Comparison of ENCODE assay signal across 19 mouse cellular contexts in genomic region chr14:21206472-21206871, GRCm38 (mm10).
DNase-seq lines count a peak whose midpoint lies in the region; ATAC-seq and TF ChIP-seq lines count a peak whose summit lies in the region.
"Had no signal": no experiment of that assay in that cellular context is flagged by ENCODE, and none has a peak within 500 bp of the region (broad histone marks: within the 10 kb centered on the region; RNA-seq: fewer than 3 reads in every experiment).

No protein-coding gene starts in this region.

- no peak for ATAC-seq in limb, embryonic 14.5 days (ENCODE audit: low FRiP score, low read depth)
- ATAC-seq in G1E (ENCODE audit: extremely low read depth, insufficient number of reproducible peaks, low FRiP score, poor library complexity, severe bottlenecking) = peak; percentile 81
- no peak for ATAC-seq in forebrain, embryonic 12.5 days (ENCODE audit: low FRiP score)
- ATAC-seq: activated CD4-positive, CD25-positive, alpha-beta regulatory T cell, adult 4 months; forebrain, embryonic 14.5 days; forebrain, embryonic 16.5 days; Patski had no signal

- H3K36me3 ChIP-seq in limb, embryonic 14.5 days (ENCODE audit: control insufficient read depth, insufficient read depth, low read length) = no peaks in the 10 kb centered on the region
- no peaks in the 10 kb centered on the region for H3K36me3 ChIP-seq in limb, embryonic 10.5 days
- H3K36me3 ChIP-seq in G1E (replicated peaks) = peaks cover 24% of the 10 kb centered on the region
- H3K36me3 ChIP-seq in MEL (ENCODE audit: control insufficient read depth in 1 of 2, insufficient read depth in 2 of 2, low read length in 2 of 2) = peaks cover 0 to 13% of the 10 kb centered on the region in 2 experiments; a peak in 3 of 4 replicates
- H3K36me3 ChIP-seq in forebrain, embryonic 12.5 days (replicated peaks) = no peaks in the 10 kb centered on the region
- H3K36me3 ChIP-seq: embryonic facial prominence, embryonic 13.5 days had no signal

- no peak overlapping the region for H3K4me2 ChIP-seq in limb, embryonic 14.5 days (replicated peaks; ENCODE audit: low read depth, low read length, severe bottlenecking)
- no peak overlapping the region for H3K4me2 ChIP-seq in forebrain, embryonic 12.5 days
- H3K4me2 ChIP-seq: embryonic facial prominence, embryonic 13.5 days had no signal

- 80% methylated on average over 4 of the region's 4 CpGs for WGBS in limb, embryonic 14.5 days
- 90% methylated on average over 4 of the region's 4 CpGs for WGBS in limb, embryonic 10.5 days
- WGBS in forebrain, embryonic 12.5 days = 89% methylated on average over 4 of the region's 4 CpGs

- no peaks in the 10 kb centered on the region for H3K27me3 ChIP-seq in limb, embryonic 14.5 days (ENCODE audit: control insufficient read depth, insufficient read depth, low read length)
- H3K27me3 ChIP-seq in limb, embryonic 10.5 days (ENCODE audit: low read depth, poor library complexity, severe bottlenecking) = no peaks in the 10 kb centered on the region
- H3K27me3 ChIP-seq in G1E (ENCODE audit: insufficient read depth, low read length) = no peaks in the 10 kb centered on the region
- H3K27me3 ChIP-seq in MEL (ENCODE audit: control insufficient read depth in 1 of 2, insufficient read depth in 2 of 2, low read length in 2 of 2) = no peaks in the 10 kb centered on the region
- no peaks in the 10 kb centered on the region for H3K27me3 ChIP-seq in forebrain, embryonic 12.5 days
- H3K27me3 ChIP-seq: embryonic facial prominence, embryonic 13.5 days; Patski had no signal

- H3K27ac ChIP-seq in limb, embryonic 14.5 days (replicated peaks; ENCODE audit: low read depth, low read length) = no peak overlapping the region
- H3K27ac ChIP-seq in limb, embryonic 10.5 days = no peak overlapping the region
- no peak overlapping the region for H3K27ac ChIP-seq in MEL (ENCODE audit: control insufficient read depth, low read depth, low read length)
- no peak overlapping the region for H3K27ac ChIP-seq in forebrain, embryonic 12.5 days
- H3K27ac ChIP-seq: embryonic facial prominence, embryonic 13.5 days had no signal

- H3K9ac ChIP-seq in limb, embryonic 14.5 days (ENCODE audit: low read depth, low read length, severe bottlenecking) = no peak overlapping the region
- H3K9ac ChIP-seq in MEL (ENCODE audit: control insufficient read depth, low read depth, low read length, poor library complexity, severe bottlenecking) = no peak overlapping the region
- H3K9ac ChIP-seq in forebrain, embryonic 12.5 days = no peak overlapping the region
- H3K9ac ChIP-seq: embryonic facial prominence, embryonic 13.5 days had no signal

- peak; percentile 65 to 81; a peak in 3 of 4 replicates for TF ChIP-seq EP300 in MEL (IDR thresholded peaks at IDR 0.05; ENCODE audit: low read depth in 1 of 2, low read length in 2 of 2)

- H3K9me3 ChIP-seq in limb, embryonic 14.5 days (ENCODE audit: control insufficient read depth, low read length) = no peaks in the 10 kb centered on the region
- H3K9me3 ChIP-seq in limb, embryonic 10.5 days (replicated peaks) = no peaks in the 10 kb centered on the region
- no peaks in the 10 kb centered on the region for H3K9me3 ChIP-seq in G1E (replicated peaks)
- no peaks in the 10 kb centered on the region for H3K9me3 ChIP-seq in MEL (replicated peaks; ENCODE audit: insufficient read depth, low read length)
- no peaks in the 10 kb centered on the region for H3K9me3 ChIP-seq in forebrain, embryonic 12.5 days
- H3K9me3 ChIP-seq: embryonic facial prominence, embryonic 13.5 days had no signal

- TF ChIP-seq CTCF in G1E (IDR thresholded peaks at IDR 0.05; ENCODE audit: low read depth, low read length) (no peak), MEL (IDR thresholded peaks at IDR 0.05 in 2 of 3, conservative IDR thresholded peaks at IDR 0.05 in 1 of 3; ENCODE audit: control insufficient read depth in 1 of 3, insufficient read depth in 1 of 3, low read depth in 2 of 3, low read length in 3 of 3, poor library complexity in 1 of 3, severe bottlenecking in 1 of 3) (no peak)

- H3K79me2 ChIP-seq in MEL (ENCODE audit: control insufficient read depth, insufficient read depth, low read length, poor library complexity) = no peaks in the 10 kb centered on the region; the same call in 1 of the 2 replicates

- no peak for TF ChIP-seq RAD21 in MEL (IDR thresholded peaks at IDR 0.05; ENCODE audit: low read depth, low read length)

- TF ChIP-seq POLR2A in limb, embryonic 14.5 days (IDR thresholded peaks at IDR 0.05; ENCODE audit: borderline replicate concordance, extremely low read depth, insufficient read depth, insufficient read length) = no peak
- no peak for TF ChIP-seq POLR2A in MEL (IDR thresholded peaks at IDR 0.05; ENCODE audit: control insufficient read depth in 1 of 2, insufficient read depth in 1 of 2, low read depth in 1 of 2, low read length in 2 of 2, poor library complexity in 1 of 2)

- no peaks in the 10 kb centered on the region for H3K4me1 ChIP-seq in limb, embryonic 14.5 days (ENCODE audit: control insufficient read depth, insufficient read depth, low read length)
- no peaks in the 10 kb centered on the region for H3K4me1 ChIP-seq in limb, embryonic 10.5 days
- H3K4me1 ChIP-seq in G1E (ENCODE audit: insufficient read depth, low read depth, low read length) (peaks cover 20% of the 10 kb centered on the region), MEL (ENCODE audit: control insufficient read depth in 1 of 2, insufficient read depth in 2 of 2, low read length in 2 of 2) (peaks cover 3 to 7% of the 10 kb centered on the region in 2 experiments)
- H3K4me1 ChIP-seq in forebrain, embryonic 12.5 days = no peaks in the 10 kb centered on the region
- H3K4me1 ChIP-seq: embryonic facial prominence, embryonic 13.5 days had no signal

- peak; percentile 23 for DNase-seq in limb, embryonic 14.5 days (ENCODE audit: low spot score)
- no peak for DNase-seq in limb, embryonic 10.5 days (ENCODE audit: low spot score)
- DNase-seq in G1E (ENCODE audit: low spot score) (peak; percentile 5), MEL (ENCODE audit: low read depth, low spot score) (peak; percentile 71)
- DNase-seq in ovary, postnatal 36 days (ENCODE audit: low spot score) = no peak
- DNase-seq: adrenal gland, adult 8-10 months; adrenal gland, postnatal 14 days; adrenal gland, postnatal 36 days; cerebellum, adult 11-12 months; cerebellum, adult 2 months; cerebellum, adult 9-10 months; cerebellum, postnatal 10 days; cerebellum, postnatal 25 days had no signal

- no peak overlapping the region for H3K4me3 ChIP-seq in limb, embryonic 14.5 days (replicated peaks; ENCODE audit: low read length)
- H3K4me3 ChIP-seq in limb, embryonic 10.5 days = no peak overlapping the region
- no peak overlapping the region; the same call in 1 of the 2 replicates for H3K4me3 ChIP-seq in G1E (ENCODE audit: low read depth, low read length)
- no peak overlapping the region for H3K4me3 ChIP-seq in MEL (ENCODE audit: control insufficient read depth in 1 of 2, insufficient read depth in 1 of 2, low read depth in 2 of 2, low read length in 2 of 2)
- no peak overlapping the region for H3K4me3 ChIP-seq in forebrain, embryonic 12.5 days (replicated peaks)
- H3K4me3 ChIP-seq: embryonic facial prominence, embryonic 13.5 days had no signal

TF ChIP-seq in MEL, 35 proteins besides CTCF, POLR2A, EP300 and RAD21:
- no peak for TF ChIP-seq CHD1 (IDR thresholded peaks at IDR 0.05; ENCODE audit: low read depth, low read length)
- TF ChIP-seq MYC (IDR thresholded peaks at IDR 0.05; ENCODE audit: low read depth, low read length) = peak; percentile 68; the same call in 1 of the 2 replicates
- TF ChIP-seq MAFK (IDR thresholded peaks at IDR 0.05; ENCODE audit: borderline replicate concordance, low read depth, low read length) = peak; percentile 9; the same call in 1 of the 2 replicates
- TF ChIP-seq ZKSCAN1 (IDR thresholded peaks at IDR 0.05; ENCODE audit: low read depth, low read length) = 0 out of 2 replicates have a peak, but pooled peaks have one; percentile 37
- no peak; the same call in 1 of the 2 replicates for TF ChIP-seq MXI1 (IDR thresholded peaks at IDR 0.05; ENCODE audit: low read depth, low read length)
- TF ChIP-seq KAT2A (conservative IDR thresholded peaks at IDR 0.05; ENCODE audit: low read depth, low read length) = no peak
- TF ChIP-seq TCF12 (IDR thresholded peaks at IDR 0.05; ENCODE audit: low read depth, low read length) = peak; percentile 78
- TF ChIP-seq ZC3H11A (IDR thresholded peaks at IDR 0.05; ENCODE audit: low read depth, low read length) = peak; percentile 20; the same call in 1 of the 2 replicates
- TF ChIP-seq ZNF384 (IDR thresholded peaks at IDR 0.05; ENCODE audit: low read depth, low read length) = peak; percentile 57; the same call in 1 of the 2 replicates
- TF ChIP-seq MEF2A (IDR thresholded peaks at IDR 0.05; ENCODE audit: extremely low read depth, insufficient replicate concordance, low read depth, low read length, poor library complexity, severe bottlenecking) = no peak
- peak; percentile 50; the same call in 1 of the 2 replicates for TF ChIP-seq ELF1 (IDR thresholded peaks at IDR 0.05; ENCODE audit: low read depth, low read length)
- peak; percentile 59 for TF ChIP-seq SIN3A (IDR thresholded peaks at IDR 0.05; ENCODE audit: low read length)
- TF ChIP-seq BHLHE40 (IDR thresholded peaks at IDR 0.05; ENCODE audit: borderline replicate concordance, low read depth, low read length) = peak; percentile 34; the same call in 1 of the 2 replicates
- TF ChIP-seq MYB (IDR thresholded peaks at IDR 0.05; ENCODE audit: low read depth, low read length) = no peak
- TF ChIP-seq SMC3 (IDR thresholded peaks at IDR 0.05; ENCODE audit: low read depth, low read length) = no peak
- TF ChIP-seq TAL1 (IDR thresholded peaks at IDR 0.05; ENCODE audit: low read length) = no peak
- TF ChIP-seq ZMIZ1 (IDR thresholded peaks at IDR 0.05; ENCODE audit: low read depth, low read length) = no peak
- TF ChIP-seq ETS1 (IDR thresholded peaks at IDR 0.05; ENCODE audit: low read depth, low read length) = peak; percentile 80
- peak; percentile 63; the same call in 1 of the 2 replicates for TF ChIP-seq RCOR1 (IDR thresholded peaks at IDR 0.05; ENCODE audit: low read depth, low read length)
- TF ChIP-seq MAZ (IDR thresholded peaks at IDR 0.05; ENCODE audit: low read depth, low read length) = no peak
- peak; percentile 83 for TF ChIP-seq GATA1 (IDR thresholded peaks at IDR 0.05; ENCODE audit: low read depth, low read length)
- TF ChIP-seq GABPA (IDR thresholded peaks at IDR 0.05; ENCODE audit: low read depth, low read length) = 0 out of 2 replicates have a peak, but pooled peaks have one; percentile 24

Comparison
In these comparisons a context has a peak if more than half of its experiments do, and no peak if none do; other contexts are left out.
1. DNase-seq: peak in limb, embryonic 14.5 days (single experiment), G1E (single experiment) and MEL (single experiment); none in limb, embryonic 10.5 days (single experiment) and ovary, postnatal 36 days (single experiment).